Comparison of ENCODE assay signal across 22 mouse cellular contexts in genomic region chr6:53649782-53650181, GRCm38 (mm10).
DNase-seq lines count a peak whose midpoint lies in the region; ATAC-seq and TF ChIP-seq lines count a peak whose summit lies in the region.
"Had no signal": no experiment of that assay in that cellular context is flagged by ENCODE, and none has a peak within 500 bp of the region (broad histone marks: within the 10 kb centered on the region; RNA-seq: fewer than 3 reads in every experiment).

No protein-coding gene starts in this region.

- no peaks in the 10 kb centered on the region for H3K9me3 ChIP-seq in liver, embryonic 14.5 days (ENCODE audit: control insufficient read depth, low read length)
- no peaks in the 10 kb centered on the region for H3K9me3 ChIP-seq in CH12.LX (replicated peaks; ENCODE audit: low read length)
- H3K9me3 ChIP-seq: embryonic facial prominence, embryonic 10.5 days; forebrain, embryonic 12.5 days; heart, embryonic 12.5 days; hindbrain, embryonic 15.5 days; limb, embryonic 12.5 days; liver, embryonic 15.5 days had no signal

- in situ Hi-C loops in CH12.LX (cut with MboI; ENCODE audit: low pct_ligation_motif_present, low pct_unique_long_range_greater_than_20kb, low sequenced_read_pairs), result loop anchor here (25.0 kb wide), 1 partner anchor 137 kb away; no protein-coding TSS in a partner anchor
- in situ Hi-C loops in Patski (cut with MboI; ENCODE audit: low pct_unique_long_range_greater_than_20kb), result no loop called here

- CTCF ChIA-PET in Patski (lab: Charles Lee), result no interaction called here

- no peak overlapping the region for H3K27ac ChIP-seq in heart, adult 2 months
- H3K27ac ChIP-seq in liver, embryonic 14.5 days, result no peak overlapping the region
- no peak overlapping the region for H3K27ac ChIP-seq in CH12.LX (ENCODE audit: insufficient read depth, low read depth)
- H3K27ac ChIP-seq: embryonic facial prominence, embryonic 10.5 days; hindbrain, embryonic 15.5 days; limb, embryonic 12.5 days; liver, embryonic 15.5 days had no signal

- intact Hi-C loops in heart, adult 2 months (cut with DNase I), result loop anchor here (5.0 kb wide), 1 partner anchor 77 kb away; no protein-coding TSS in a partner anchor

- dilution Hi-C loops in CH12.LX (cut with MboI; ENCODE audit: extremely low pct_ligation_motif_present, extremely low pct_unique_long_range_greater_than_20kb, low sequenced_read_pairs), result no loop called here

- H3K4me2 ChIP-seq in liver, embryonic 14.5 days (ENCODE audit: low read depth), result no peak overlapping the region
- H3K4me2 ChIP-seq in CH12.LX (ENCODE audit: insufficient read depth, low read depth, poor library complexity, severe bottlenecking), result no peak overlapping the region
- H3K4me2 ChIP-seq: forebrain, embryonic 12.5 days; heart, embryonic 12.5 days; hindbrain, embryonic 15.5 days; limb, embryonic 12.5 days; liver, embryonic 15.5 days had no signal

- DNase-seq in heart, adult 2 months, result no peak
- no peak for DNase-seq in heart, adult 18-20 months
- no peak for DNase-seq in liver, embryonic 14.5 days (ENCODE audit: low read depth in 3 of 3, low spot score in 3 of 3)
- DNase-seq in liver (no peak), CH12.LX (ENCODE audit: extremely low read depth) (no peak), Patski (ENCODE audit: low read depth, low spot score) (no peak)
- DNase-seq in ovary, postnatal 36 days (ENCODE audit: low spot score), result no peak
- DNase-seq: adrenal gland, postnatal 14 days; cerebellum, adult 11-12 months; cerebellum, postnatal 25 days; gastrocnemius, postnatal 36 days; heart, postnatal 36 days; kidney, adult 18-20 months; kidney, postnatal 10 days; thymus, postnatal 4 days had no signal

- TF ChIP-seq EP300 in heart, adult 2 months (IDR thresholded peaks at IDR 0.05; ENCODE audit: insufficient read depth, low read depth, low read length), result no peak
- TF ChIP-seq EP300 in liver, embryonic 14.5 days (IDR thresholded peaks at IDR 0.05; ENCODE audit: low read depth), result no peak
- no peak for TF ChIP-seq EP300 in CH12.LX (IDR thresholded peaks at IDR 0.05; ENCODE audit: low read length)

- no peaks in the 10 kb centered on the region for H3K79me2 ChIP-seq in heart, adult 2 months (replicated peaks; ENCODE audit: control insufficient read depth, insufficient read depth, low read length)
- no peaks in the 10 kb centered on the region for H3K79me2 ChIP-seq in CH12.LX (replicated peaks; ENCODE audit: control insufficient read depth, extremely low read depth, insufficient read depth, poor library complexity, severe bottlenecking)

- TF ChIP-seq POLR2A in heart, adult 2 months (IDR thresholded peaks at IDR 0.05; ENCODE audit: insufficient read depth, low read depth, low read length), result no peak
- no peak for TF ChIP-seq POLR2A in CH12.LX (IDR thresholded peaks at IDR 0.05; ENCODE audit: low read depth, low read length)

- ATAC-seq in liver, embryonic 14.5 days (ENCODE audit: insufficient read depth), result no peak
- no peak for ATAC-seq in Patski
- ATAC-seq: activated CD4-positive, CD25-positive, alpha-beta regulatory T cell, adult 4 months had no signal

- TF ChIP-seq CTCF in heart, adult 2 months (IDR thresholded peaks at IDR 0.05), result peak; percentile 64
- 0 out of 2 replicates have a peak, but pooled peaks have one; percentile 13 for TF ChIP-seq CTCF in liver, embryonic 14.5 days (IDR thresholded peaks at IDR 0.05; ENCODE audit: low read depth)
- peak; percentile 31 to 69; a peak in 2 of 4 replicates for TF ChIP-seq CTCF in CH12.LX (conservative IDR thresholded peaks at IDR 0.05 in 1 of 2, IDR thresholded peaks at IDR 0.05 in 1 of 2; ENCODE audit: low read depth in 2 of 2, low read length in 2 of 2)
- peak; percentile 52 for TF ChIP-seq CTCF in Patski (IDR thresholded peaks at IDR 0.05)

- H3K27me3 ChIP-seq in heart, adult 2 months (ENCODE audit: control insufficient read depth, insufficient read depth, low read length), result no peaks in the 10 kb centered on the region
- H3K27me3 ChIP-seq in liver, embryonic 14.5 days (ENCODE audit: control insufficient read depth, insufficient read depth, low read length), result no peaks in the 10 kb centered on the region
- H3K27me3 ChIP-seq in CH12.LX (replicated peaks) (no peaks in the 10 kb centered on the region), Patski (no peaks in the 10 kb centered on the region)
- H3K27me3 ChIP-seq: forebrain, embryonic 12.5 days; heart, embryonic 12.5 days; hindbrain, embryonic 15.5 days; liver, embryonic 15.5 days had no signal

- POLR2A ChIA-PET in Patski (lab: Charles Lee), result no interaction called here

- H3K4me3 ChIP-seq in heart, adult 2 months, result no peak overlapping the region
- no peak overlapping the region for H3K4me3 ChIP-seq in liver, embryonic 14.5 days (ENCODE audit: insufficient read depth in 1 of 2, low read depth in 2 of 2, low read length in 2 of 2)
- no peak overlapping the region for H3K4me3 ChIP-seq in CH12.LX (replicated peaks in 1 of 3; ENCODE audit: low read depth in 2 of 3, low read length in 2 of 3, poor library complexity in 1 of 3)
- H3K4me3 ChIP-seq: embryonic facial prominence, embryonic 10.5 days; forebrain, embryonic 12.5 days; heart, embryonic 12.5 days; hindbrain, embryonic 15.5 days; limb, embryonic 12.5 days; liver, embryonic 15.5 days had no signal

- 69% methylated on average over 1 of the region's 1 CpGs for WGBS in heart, adult 2 months
- WGBS in liver, embryonic 14.5 days (ENCODE audit: insufficient replicate concordance), result 50% methylated on average over 1 of the region's 1 CpGs

- H3K4me1 ChIP-seq in heart, adult 2 months (ENCODE audit: control insufficient read depth, insufficient read depth, low read length), result no peaks in the 10 kb centered on the region; the same call in 1 of the 2 replicates
- H3K4me1 ChIP-seq in liver, embryonic 14.5 days (replicated peaks; ENCODE audit: control insufficient read depth in 2 of 2, insufficient read depth in 2 of 2, low read length in 1 of 2), result no peaks in the 10 kb centered on the region
- H3K4me1 ChIP-seq in CH12.LX (ENCODE audit: control insufficient read depth in 1 of 2, insufficient read depth in 2 of 2), result peaks cover 0 to 10% of the 10 kb centered on the region in 2 experiments; a peak in 2 of 4 replicates
- H3K4me1 ChIP-seq: liver, embryonic 15.5 days had no signal

- H3K9ac ChIP-seq in heart, adult 2 months (ENCODE audit: low read depth, low read length), result no peak overlapping the region
- H3K9ac ChIP-seq in liver, embryonic 14.5 days (replicated peaks), result no peak overlapping the region
- no peak overlapping the region for H3K9ac ChIP-seq in CH12.LX (ENCODE audit: insufficient read depth, low read depth)
- H3K9ac ChIP-seq: forebrain, embryonic 12.5 days; heart, embryonic 12.5 days; hindbrain, embryonic 15.5 days; limb, embryonic 12.5 days; liver, embryonic 15.5 days had no signal

- H3K36me3 ChIP-seq in heart, adult 2 months (ENCODE audit: control insufficient read depth, insufficient read depth, low read length), result no peaks in the 10 kb centered on the region
- H3K36me3 ChIP-seq in liver, embryonic 14.5 days (replicated peaks; ENCODE audit: control insufficient read depth, insufficient read depth, low read depth), result no peaks in the 10 kb centered on the region
- H3K36me3 ChIP-seq in CH12.LX (replicated peaks in 1 of 2; ENCODE audit: control insufficient read depth in 1 of 2, insufficient read depth in 1 of 2, low read length in 1 of 2), result no peaks in the 10 kb centered on the region
- H3K36me3 ChIP-seq: embryonic facial prominence, embryonic 10.5 days; forebrain, embryonic 12.5 days; heart, embryonic 12.5 days; hindbrain, embryonic 15.5 days; limb, embryonic 12.5 days; liver, embryonic 15.5 days had no signal

- peak; percentile 78 for TF ChIP-seq RAD21 in CH12.LX (IDR thresholded peaks at IDR 0.05; ENCODE audit: low read depth, low read length)

TF ChIP-seq in CH12.LX, 34 proteins besides CTCF, POLR2A, EP300 and RAD21:
- TF ChIP-seq USF1 (IDR thresholded peaks at IDR 0.05; ENCODE audit: low read depth, low read length) (no peak), ZMIZ1 (IDR thresholded peaks at IDR 0.05; ENCODE audit: low read depth, low read length) (no peak), TBP (conservative IDR thresholded peaks at IDR 0.05; ENCODE audit: low read depth, low read length) (no peak), JUN (IDR thresholded peaks at IDR 0.05; ENCODE audit: insufficient read depth, low read depth, low read length) (no peak), JUND (conservative IDR thresholded peaks at IDR 0.05; ENCODE audit: low read depth, low read length) (no peak), ELF1 (IDR thresholded peaks at IDR 0.05; ENCODE audit: low read depth, low read length) (peak; percentile 29; the same call in 1 of the 2 replicates), SMC3 (IDR thresholded peaks at IDR 0.05; ENCODE audit: low read depth, low read length) (peak; percentile 75), MAZ (IDR thresholded peaks at IDR 0.05; ENCODE audit: low read depth, low read length) (no peak), ZC3H11A (IDR thresholded peaks at IDR 0.05; ENCODE audit: low read depth, low read length) (peak; percentile 60; the same call in 1 of the 2 replicates), RCOR1 (conservative IDR thresholded peaks at IDR 0.05; ENCODE audit: low read depth, low read length) (no peak), MEF2A (IDR thresholded peaks at IDR 0.05; ENCODE audit: borderline replicate concordance, low read depth, low read length) (no peak), ZNF384 (IDR thresholded peaks at IDR 0.05; ENCODE audit: low read depth, low read length) (no peak), NELFE (IDR thresholded peaks at IDR 0.05; ENCODE audit: low read depth, low read length) (no peak)

Comparison
In these comparisons a context has a peak if more than half of its experiments do, and no peak if none do; other contexts are left out.
1. CTCF ChIP-seq: peak in every context shown above with its lines; median percentile 64 in heart, adult 2 months; 52 in Patski; 50 in CH12.LX; 13 in liver, embryonic 14.5 days.